Mouse (Mus musculus): ENCODE measurements around the gene Ppp2r3a. TPM values are rescaled to one million over a fixed set of nuclear protein-coding genes. Genes with fewer than 3 reads are reported as not detected.

Gene Ppp2r3a
- 10 to 100 TPM; 25.9 to 38.0 TPM for total RNA-seq (2021)
- long read RNA-seq, experiment 1, full-length matches to known transcripts: 1 of 6 reads
- long read RNA-seq, experiment 1, partial matches to known transcripts: 4 of 6 reads
- long read RNA-seq, experiment 1, other reads (novel, unspliced or antisense): 1 of 6 reads
- long read RNA-seq, experiment 2, partial matches to known transcripts: 3 of 3 reads
- long read RNA-seq, experiment 2, other reads (novel, unspliced or antisense): 0 of 3 reads

DNA sequence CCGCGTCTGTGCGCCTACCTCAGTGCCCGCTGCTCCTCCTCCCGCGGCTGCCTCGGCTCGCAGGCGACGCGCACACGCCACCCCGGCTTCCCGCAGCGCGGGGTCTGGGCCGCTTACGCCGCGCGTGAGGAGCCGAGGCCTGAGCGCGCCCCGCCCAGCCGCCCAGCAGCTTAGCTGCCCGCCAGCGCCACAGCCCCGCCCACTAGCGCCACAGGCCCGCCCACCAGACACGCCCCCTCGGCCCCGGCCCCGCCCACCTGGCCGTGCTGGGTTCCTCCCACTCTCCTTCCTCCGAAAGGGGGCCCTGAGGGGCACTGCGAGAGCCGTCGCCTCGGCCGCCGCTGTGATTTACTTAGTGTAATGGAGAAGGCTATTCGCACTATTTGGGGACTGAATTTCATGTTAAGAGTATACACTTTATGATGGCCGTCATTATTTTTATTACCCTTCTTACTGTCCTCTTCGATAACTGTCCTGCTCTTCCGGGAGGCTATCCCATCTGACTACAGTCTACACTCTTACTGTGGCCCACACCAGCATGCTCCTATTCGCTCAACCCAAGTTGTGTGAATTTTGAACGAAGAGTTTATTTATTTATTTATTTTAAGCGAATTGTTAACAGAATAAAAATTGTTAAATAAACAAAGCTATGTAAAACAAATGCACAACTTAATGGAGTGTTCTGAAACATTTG is at the start of gene Ppp2r3a:
Gene Ppp2r3a (minus strand): TSS at position 152 of the 694 bp plus-strand sequence.
- peak; percentile 100 for DNase-seq

DNA sequence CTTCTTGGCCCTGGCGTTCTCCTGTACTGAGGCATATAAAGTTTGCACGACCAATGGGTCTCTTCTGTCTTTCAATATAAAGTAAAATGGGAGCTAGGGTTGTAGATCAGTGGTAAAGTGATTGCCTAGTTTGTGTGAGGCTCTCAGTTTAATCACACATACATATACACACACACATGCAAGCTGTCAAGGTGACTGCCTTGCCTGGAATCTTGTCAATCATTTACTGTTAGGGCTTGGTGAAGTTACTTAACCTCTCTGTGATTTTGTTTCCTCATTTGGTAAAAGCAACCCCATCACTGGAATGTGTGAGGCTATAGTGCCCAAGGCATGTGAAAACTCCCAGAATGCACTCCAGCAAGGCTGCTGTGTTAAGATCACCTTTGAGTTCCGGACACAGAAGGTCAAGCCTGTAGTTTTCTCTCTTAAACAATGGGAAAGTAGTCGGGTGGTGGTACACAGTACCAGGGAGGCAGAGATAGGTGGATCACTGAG is 48.9 kb upstream of the Ppp2r3a start:
- DNase-seq: no peak

DNA sequence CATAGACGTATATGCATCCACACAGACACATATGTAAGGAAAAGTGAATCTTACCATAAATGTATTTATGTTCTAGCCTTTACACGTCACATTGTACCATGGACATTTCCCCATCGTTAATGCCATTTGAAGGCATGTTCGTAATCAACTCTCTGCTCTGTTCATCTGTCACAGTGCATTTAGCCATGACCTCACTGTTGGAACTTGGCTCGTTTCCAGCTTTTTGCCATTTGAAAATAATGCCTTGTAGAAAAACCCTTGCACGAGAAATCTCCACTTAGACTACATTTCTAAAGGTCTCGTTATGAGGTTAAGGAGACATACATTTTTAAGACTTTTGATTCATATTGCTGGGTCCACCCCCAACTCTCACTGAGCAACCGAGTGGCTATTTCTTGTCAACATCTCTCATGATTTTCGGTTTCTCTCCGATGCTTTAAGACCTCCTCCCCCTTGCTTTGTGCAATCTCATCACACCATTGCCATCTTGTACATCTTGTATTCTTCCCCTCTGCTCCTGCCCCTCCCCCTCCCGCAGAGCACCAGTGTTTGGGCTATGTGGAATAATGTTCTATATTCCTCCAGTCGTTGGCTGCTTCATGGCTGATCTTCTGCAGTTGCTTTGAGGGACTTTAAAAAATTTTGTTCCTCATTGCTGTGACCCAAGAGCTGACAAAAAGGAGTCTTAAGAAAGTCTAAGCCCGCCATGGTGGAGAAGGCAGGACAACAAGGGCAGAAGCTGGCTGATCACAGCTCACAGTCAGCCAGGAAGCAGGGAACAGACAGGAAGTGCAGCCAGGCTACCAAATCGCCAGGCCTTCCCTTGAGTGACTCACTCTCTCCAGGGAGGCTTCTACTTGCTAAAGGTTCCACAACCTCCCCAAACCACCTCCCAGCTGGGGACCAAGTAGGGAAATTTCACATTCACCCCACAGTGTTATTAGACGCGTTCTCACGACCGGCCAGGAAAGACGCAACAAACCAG is 40.4 kb upstream of the Ppp2r3a start:
- peak; percentile 63 for DNase-seq

DNA sequence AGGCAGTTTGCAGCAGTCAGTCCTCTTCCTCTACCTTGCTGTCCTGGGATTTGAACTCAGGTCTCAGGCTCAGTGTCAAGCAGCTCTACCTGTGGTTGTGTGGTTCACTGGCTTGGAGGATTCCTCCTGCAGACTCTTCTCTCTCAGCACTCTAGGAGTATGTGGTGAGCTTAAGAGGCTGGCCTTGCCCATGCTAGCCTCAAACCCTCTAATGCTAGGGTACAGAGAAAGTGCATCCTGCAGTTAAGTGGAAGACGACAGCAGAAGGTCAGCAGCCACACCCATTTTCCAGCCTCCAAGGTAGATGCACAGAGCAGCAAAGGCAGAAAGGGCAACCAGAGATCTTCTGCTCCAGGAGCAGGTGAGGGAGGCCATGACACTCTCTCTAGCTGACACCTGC is 39.3 kb upstream of the Ppp2r3a start:
- DNase-seq: no peak

DNA sequence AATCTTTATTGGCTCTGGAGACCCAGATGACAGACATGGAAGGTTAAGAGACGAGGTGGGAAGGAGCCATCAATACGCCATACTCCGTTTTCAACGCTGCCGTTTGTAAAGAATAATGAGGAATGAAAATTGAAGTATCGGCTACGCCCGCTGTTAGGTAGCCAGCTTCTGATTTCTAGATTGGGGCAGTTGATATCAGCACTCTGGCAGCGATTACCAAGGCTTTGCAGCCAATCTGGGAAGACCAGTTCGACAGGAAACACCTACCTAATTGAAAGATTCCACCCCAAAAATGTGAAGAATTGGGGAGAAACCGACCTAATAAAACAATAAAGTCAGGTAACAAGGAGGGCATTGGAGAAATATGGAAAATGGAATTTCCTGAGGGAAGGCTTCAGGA is 38.2 kb upstream of the Ppp2r3a start:
- no peak for DNase-seq

DNA sequence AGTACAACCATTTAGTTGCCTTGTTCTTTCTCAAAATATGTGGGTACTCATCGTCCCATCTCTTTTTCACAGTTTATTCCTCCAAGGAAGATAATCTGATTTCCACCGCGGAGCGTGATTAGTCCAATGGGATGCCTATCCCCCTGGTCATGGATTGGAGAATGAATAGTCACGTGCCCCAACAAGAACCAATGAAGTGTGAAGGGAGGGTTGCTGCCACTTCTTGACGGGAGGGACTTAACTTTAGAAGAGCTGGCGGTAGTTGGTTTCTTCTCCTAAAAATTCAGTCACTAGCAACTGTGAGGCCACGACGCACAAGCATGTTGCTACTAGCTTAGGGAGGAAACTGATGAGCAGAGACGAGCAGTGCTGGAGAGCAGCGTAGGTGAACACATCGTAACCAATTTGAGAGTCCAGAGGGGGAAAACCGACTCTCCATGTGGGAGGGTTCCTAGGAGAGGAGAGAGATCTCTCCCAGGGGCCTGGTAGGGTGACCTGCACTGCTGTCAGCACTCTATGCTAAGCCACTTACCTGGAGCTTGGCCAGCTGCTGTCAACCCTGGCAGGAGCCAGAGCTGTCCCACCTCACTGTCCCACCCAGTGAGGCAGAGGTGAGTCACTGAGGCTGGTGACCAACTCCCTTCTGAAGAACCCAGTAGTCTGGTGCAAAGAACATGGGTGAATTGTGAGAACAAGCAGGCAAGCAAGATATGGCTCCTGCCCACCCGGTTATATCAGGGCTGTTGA is 37.5 kb upstream of the Ppp2r3a start:
- DNase-seq: no peak

DNA sequence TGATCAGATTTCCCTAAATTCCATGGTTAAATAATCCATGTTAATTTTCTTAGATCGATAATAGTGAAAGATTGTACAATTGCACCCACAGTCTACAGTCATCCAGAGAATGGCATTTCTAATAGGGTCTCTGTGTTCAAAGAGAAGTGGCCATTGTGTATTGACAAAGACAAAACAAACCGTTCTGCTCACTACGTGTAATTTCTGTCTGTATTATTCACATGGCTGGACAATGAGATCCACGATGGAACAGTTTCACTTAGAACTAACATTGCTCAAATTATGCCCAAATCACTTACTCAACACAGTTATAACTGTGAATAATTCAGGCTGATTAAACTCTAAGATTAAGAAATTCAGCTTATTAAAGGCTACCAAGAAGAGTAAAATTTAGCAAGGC is 35.2 kb upstream of the Ppp2r3a start:
- no peak for DNase-seq

DNA sequence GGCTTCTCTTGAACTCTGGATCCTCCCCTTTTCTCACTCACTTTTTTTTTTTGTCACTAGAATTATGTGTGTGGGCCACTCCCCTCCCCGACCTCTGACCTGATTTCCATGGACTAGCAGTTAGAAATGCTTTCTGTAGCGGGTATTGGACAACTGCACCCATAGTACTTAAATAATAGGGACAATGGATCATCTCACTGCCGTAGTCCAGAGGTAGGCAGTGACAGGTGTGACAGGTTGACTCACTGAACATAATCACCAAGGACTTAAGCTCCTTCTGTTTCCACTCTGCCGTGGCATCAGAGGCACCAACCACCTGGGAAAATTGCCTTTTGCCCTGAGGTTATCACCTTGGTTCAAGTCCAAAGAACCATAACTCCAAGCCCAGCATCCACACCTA is 32.5 kb upstream of the Ppp2r3a start:
- no peak for DNase-seq

DNA sequence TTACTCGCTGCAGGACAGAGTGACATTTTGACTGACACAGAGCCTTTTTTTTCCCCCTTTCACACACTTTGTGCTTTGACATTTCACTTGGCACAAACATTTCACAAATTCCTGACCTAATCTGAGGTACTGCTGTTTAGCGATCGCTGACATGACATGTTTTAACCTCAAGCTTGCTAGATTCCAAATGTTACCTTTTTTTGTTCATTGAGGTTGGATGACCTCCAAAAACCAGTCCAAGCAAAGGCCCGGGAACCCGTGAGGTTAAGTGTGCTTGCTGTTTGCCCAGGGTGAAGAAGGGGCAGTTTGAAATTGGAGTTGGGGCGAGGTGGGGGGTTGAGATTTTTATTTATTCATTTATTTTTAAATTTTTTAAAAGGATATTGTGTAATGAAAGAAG is 31.1 kb upstream of the Ppp2r3a start:
- DNase-seq: no peak

DNA sequence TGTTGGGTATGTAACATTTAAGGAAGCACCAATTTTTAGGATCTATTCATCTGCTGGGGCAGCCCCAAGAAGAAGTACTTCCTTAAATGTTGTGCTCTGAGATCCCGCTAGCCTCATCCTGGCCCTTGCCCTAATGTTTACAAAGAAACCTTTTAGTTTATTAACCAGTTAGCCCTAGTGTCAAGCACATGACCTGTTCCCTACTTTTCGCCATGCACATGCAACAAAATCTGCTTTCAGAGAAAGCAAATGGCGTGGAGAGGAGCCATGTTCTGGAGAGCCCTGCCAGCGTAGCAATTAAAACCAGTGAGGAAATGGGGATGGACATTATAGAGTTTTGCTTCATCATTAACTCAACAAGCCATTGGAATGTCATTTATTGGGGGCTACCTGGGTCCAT is 30.3 kb upstream of the Ppp2r3a start:
- no peak for DNase-seq

DNA sequence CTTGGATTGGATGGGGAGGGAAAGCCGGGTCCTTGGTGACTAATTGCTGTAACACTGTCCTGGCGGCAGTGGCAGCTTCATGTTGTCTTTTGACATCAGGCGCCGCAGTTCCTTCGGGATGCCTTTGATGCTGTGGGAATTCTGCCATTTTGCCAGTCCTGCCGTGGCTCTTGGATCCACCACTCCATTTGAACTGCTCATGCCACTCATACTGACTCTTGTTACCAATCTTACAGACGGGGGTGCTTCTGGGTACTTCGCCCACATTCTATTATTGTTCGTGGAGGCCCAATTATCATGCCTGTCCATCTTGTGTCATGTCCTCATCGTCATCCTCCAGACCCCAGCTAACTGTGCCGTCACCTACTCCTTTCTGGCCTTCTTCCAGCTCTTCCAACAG is 29.7 kb upstream of the Ppp2r3a start:
- DNase-seq: no peak

DNA sequence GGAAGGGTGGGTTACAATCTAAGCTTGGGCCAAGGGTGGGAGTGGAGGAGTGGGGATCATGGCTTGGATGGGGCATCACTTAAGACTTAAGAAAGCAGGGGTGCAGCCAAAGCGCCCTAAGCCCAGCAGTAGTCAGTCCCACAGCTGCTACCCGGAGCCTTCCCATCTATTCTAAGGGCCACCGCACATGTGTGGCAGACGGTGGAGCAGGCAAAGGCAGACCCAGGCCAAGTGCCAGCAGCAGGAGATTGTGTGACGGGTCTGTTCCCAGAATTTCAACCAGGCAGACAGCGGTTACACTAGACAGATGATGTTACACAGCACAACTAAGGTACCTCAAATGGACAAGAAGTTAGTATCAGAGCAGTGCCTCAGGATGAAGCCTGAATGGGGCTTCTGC is 29.3 kb upstream of the Ppp2r3a start:
- DNase-seq: no peak

DNA sequence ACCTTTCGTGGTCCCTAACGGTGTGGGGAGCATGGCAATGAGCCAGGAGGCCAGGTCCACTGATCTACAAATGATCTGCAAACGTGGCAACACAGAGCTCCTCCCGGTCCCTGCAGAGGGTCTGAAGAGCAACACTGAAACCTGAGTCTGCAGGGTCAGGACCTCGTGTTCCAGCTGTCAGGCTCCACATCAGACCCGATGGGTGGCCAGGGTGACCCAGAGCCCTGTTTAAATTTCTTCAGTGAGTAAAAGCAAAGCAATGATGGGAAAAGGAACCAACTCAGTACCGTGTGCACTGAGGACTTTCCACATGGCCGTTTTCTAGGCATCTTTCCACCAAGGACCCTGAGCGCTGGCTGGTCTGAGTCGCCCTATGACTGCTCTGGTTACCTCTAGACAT is 28.6 kb upstream of the Ppp2r3a start:
- no peak for DNase-seq

DNA sequence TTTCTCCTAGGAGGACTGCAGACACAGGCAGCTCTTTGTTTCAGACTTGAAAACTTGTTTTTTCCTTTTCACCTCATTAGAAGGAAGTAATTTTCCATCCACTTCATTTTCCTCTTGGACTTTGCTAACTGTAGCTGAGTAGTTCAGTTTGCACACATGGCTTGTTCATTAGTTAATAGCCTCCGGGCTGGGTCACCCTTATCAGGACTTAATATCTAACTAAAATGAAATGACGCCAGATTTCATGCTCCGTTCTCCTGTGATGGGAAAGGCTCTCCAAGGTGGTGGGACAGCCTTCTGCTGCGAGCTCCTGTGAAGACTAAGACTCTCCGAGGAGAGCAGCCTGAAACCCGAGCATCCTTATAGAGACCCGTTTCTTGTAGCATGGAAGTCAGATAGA is 21.1 kb upstream of the Ppp2r3a start:
- DNase-seq: no peak

DNA sequence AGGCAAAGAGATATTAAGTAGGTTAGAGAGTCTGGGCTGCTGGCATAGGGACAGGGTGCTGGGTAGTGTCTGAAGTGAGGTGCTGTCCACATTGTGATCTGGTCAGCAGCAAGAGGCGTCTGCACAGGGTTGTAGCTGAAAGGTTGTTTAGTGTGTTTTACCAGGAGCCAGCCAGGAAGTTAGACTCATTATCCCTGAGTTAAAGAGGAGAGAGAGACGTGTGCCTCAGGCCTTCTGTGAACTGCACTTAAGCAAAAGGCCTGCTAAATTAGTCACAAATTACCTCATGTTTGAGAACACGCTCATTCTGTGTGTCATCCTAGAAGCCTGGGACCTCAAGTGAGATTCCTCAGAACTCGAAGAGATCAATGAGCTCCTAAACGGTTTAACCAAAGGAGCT is 18.4 kb upstream of the Ppp2r3a start:
- no peak for DNase-seq

DNA sequence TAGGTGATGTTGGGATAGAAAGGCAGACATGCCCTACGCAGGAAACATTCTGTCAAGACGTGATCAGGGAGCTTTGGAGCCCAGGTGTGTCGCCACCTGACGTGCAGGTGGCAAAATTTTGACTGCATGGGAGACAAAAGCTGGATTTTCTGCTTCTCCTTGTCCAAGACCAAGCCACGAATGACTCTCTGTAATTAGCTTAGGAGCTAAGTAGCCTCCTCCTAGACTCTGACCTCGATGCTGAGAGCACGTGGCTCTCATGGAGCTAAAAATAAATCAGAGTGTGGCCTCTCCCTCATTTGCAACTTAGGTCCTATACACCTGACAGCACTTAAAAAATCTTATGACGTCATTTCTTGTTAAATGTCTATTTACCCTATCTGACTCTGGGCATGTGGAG is 14.4 kb upstream of the Ppp2r3a start:
- no peak for DNase-seq

DNA sequence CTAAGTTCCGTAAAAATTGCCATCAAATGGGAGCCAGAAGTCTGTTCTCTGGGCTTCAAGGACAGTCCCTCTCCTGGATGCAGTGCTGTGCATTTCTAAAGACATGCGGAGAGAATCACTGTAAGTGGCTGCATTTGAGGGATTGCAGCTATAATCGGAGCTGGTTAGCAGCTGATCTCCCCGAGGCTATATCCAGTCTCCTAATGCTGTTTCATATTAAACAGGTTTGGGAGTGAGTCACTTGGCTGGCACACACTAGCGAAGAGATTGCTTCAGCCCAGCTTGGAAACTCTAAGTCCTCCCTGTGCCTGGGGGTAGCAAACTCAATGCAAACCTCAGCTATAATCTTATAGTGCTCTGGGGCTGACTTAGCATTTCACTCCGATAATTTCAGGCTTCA is 14.0 kb upstream of the Ppp2r3a start:
- peak; percentile 47 for DNase-seq

DNA sequence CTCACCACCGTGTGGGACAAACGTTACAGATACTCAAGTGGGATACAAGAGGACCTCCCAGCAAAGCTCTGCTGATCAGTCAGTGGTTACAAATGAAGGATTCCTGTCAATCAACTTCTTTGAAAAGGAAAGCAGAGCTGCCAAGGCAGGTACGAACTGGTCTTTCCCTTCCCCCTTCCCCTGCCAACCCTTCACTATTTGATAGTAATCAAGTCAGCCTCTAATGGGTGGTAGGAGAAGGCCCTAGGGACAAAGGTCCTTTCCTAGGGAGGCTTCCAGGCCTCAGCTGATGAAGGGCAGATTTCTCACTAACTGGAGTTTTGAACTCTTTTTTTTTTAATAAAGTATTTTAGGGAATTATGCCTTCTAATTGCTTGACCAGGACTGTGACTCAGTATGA is 11.2 kb upstream of the Ppp2r3a start:
- no peak for DNase-seq

DNA sequence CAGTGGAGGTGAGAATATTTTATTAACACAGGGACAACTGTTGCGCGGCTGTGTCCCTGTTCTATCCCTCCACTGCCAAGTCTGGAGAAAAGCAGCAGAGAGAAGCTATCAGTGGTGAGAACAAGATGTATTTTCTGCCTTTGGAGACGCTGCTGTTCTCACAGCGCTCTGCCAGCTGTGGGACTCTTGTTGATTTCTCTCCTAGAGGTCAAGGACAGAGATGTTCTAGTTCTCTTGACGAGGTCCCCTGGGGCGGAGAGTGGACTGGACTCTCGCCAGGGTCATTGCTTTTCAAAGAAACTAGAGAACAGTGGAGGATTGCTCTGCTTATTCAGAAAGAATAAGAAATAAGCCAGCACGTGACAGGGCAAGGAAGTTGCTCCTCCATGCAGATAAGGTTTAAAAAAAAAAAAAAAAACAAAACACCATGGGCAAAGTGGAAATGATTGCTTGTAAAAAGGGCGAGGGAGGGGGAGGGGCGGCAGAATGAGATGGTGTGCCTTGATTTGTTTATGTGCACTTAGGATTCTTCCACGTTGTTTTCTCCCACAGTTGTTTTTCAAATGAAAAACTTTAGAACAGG is 10.5 kb upstream of the Ppp2r3a start:
- peak; percentile 87 for DNase-seq

DNA sequence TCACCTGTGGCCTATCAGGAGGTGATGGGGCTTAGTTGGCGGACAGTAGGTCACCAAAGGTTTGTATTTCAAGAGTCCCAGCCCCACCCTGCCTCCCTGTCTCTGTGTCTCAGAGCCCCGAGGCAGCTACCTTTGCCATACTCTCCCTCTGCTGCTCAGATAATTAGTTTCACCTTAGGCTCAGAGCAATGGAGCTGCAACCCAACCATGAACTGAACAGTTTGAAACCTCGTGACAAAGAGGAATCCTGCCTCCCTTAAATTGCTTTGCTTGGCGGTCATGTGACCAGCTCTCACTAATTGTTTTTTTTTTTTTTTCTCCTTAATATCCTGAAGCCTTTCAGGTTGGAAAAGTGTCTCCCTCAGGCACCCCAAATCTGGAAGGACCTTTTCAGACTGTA is 9.8 kb upstream of the Ppp2r3a start:
- DNase-seq: no peak

DNA sequence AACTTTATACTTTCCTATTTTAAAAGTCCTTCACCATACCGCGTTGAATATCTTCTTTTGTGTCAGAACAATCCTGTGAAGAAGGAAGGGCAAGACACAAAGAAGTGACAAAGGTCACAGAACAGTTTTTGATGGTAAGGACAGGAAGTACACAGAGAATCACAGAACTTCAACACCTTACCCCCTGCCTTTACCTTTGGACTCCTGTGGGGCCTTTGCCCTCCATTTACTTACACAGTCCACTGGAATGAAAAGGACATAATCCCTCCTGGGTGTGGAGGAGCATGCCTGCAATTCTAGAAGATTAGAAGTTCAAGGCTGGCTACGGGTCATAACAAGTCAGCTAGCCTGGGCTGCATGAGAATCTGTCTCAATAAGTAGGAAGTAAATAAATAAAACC is 1.5 kb upstream of the Ppp2r3a start:
- DNase-seq: no peak

DNA sequence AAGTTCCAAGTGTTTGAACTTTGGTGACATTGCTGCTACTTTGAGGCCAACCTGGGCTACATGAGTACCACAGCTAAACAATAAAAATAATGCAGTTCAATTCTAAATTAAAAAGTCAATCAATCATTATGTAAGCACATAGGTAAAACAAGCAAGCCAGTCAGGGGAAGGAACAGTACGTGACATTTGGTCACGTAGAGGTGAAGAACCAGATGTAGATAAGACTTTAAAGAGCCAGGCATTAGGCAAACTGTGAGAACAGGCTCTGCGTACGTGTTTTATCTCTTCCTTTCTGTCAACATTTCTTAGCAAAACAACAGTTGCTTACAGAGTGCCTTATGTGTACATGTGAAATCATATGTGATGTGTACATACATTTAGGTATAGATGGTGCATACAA is 946 bp upstream of the Ppp2r3a start:
- no peak for DNase-seq

Measured in adrenal gland, postnatal 10 days (tissue).